Mouse (Mus musculus): Measurements from ENCODE around the gene Dclk3. TPM values are rescaled to one million over a fixed set of nuclear protein-coding genes. Genes with fewer than 3 reads are reported as not detected.

Dclk3 gene
- polyA plus RNA-seq, 1 experiment from 2014 or later, result 1.3 TPM

GRCm38 (mm10) chr9:111404346-111405079 lies 34.4 kb upstream of the Dclk3 start:
- no peak overlapping the region for H3K9ac ChIP-seq (ENCODE audit: low read depth, low read length)
- H3K27me3 ChIP-seq (ENCODE audit: control insufficient read depth, insufficient read depth, low read length), result no peaks in the 10 kb centered on the region
- no peak overlapping the region for H3K27ac ChIP-seq (ENCODE audit: low read depth, low read length)
- H3K9me3 ChIP-seq (replicated peaks; ENCODE audit: control insufficient read depth, low read length), result no peaks in the 10 kb centered on the region
- H3K4me1 ChIP-seq (ENCODE audit: control insufficient read depth, insufficient read depth, low read length), result no peaks in the 10 kb centered on the region
- WGBS (ENCODE audit: insufficient replicate concordance), result 76% methylated on average over 12 of the region's 12 CpGs
- H3K4me3 ChIP-seq (ENCODE audit: low read depth, low read length), result no peak overlapping the region
- no peak overlapping the region for H3K4me2 ChIP-seq
- no peaks in the 10 kb centered on the region for H3K36me3 ChIP-seq (ENCODE audit: control insufficient read depth, insufficient read depth, low read length)
- no peak for ATAC-seq (replicated peaks; ENCODE audit: insufficient number of reproducible peaks, low FRiP score, low TSS enrichment)

- ATAC-seq (replicated peaks; ENCODE audit: insufficient number of reproducible peaks, low FRiP score, low TSS enrichment), result no peak
- no peak overlapping the region for H3K27ac ChIP-seq (ENCODE audit: low read depth, low read length)
- H3K27me3 ChIP-seq (ENCODE audit: control insufficient read depth, insufficient read depth, low read length), result no peaks in the 10 kb centered on the region
- H3K4me1 ChIP-seq (ENCODE audit: control insufficient read depth, insufficient read depth, low read length), result no peaks in the 10 kb centered on the region
- H3K4me2 ChIP-seq, result no peak overlapping the region
- H3K36me3 ChIP-seq (ENCODE audit: control insufficient read depth, insufficient read depth, low read length), result no peaks in the 10 kb centered on the region
- WGBS (ENCODE audit: insufficient replicate concordance), result 84% methylated on average over 6 of the region's 6 CpGs
- no peaks in the 10 kb centered on the region for H3K9me3 ChIP-seq (replicated peaks; ENCODE audit: control insufficient read depth, low read length)
- no peak overlapping the region for H3K9ac ChIP-seq (ENCODE audit: low read depth, low read length)
- H3K4me3 ChIP-seq (ENCODE audit: low read depth, low read length), result no peak overlapping the region
Observed at GRCm38 (mm10) chr9:111405080-111405428, 33.8 kb upstream of the Dclk3 start.

- no peak overlapping the region for H3K4me2 ChIP-seq
- H3K27me3 ChIP-seq (ENCODE audit: control insufficient read depth, insufficient read depth, low read length), result no peaks in the 10 kb centered on the region
- H3K36me3 ChIP-seq (ENCODE audit: control insufficient read depth, insufficient read depth, low read length), result no peaks in the 10 kb centered on the region
- no peaks in the 10 kb centered on the region for H3K4me1 ChIP-seq (ENCODE audit: control insufficient read depth, insufficient read depth, low read length)
- H3K27ac ChIP-seq (ENCODE audit: low read depth, low read length), result no peak overlapping the region
- no peak for ATAC-seq (replicated peaks; ENCODE audit: insufficient number of reproducible peaks, low FRiP score, low TSS enrichment)
- H3K4me3 ChIP-seq (ENCODE audit: low read depth, low read length), result no peak overlapping the region
- 59% methylated on average over 6 of the region's 6 CpGs for WGBS (ENCODE audit: insufficient replicate concordance)
- H3K9me3 ChIP-seq (replicated peaks; ENCODE audit: control insufficient read depth, low read length), result no peaks in the 10 kb centered on the region
- H3K9ac ChIP-seq (ENCODE audit: low read depth, low read length), result no peak overlapping the region
Observed at GRCm38 (mm10) chr9:111408012-111408411, 30.9 kb upstream of the Dclk3 start.

GRCm38 (mm10) chr9:111408427-111408826 lies 30.5 kb upstream of the Dclk3 start:
- Histone ChIP-seq H3K4me3 (ENCODE audit: low read depth, low read length) (no peak overlapping the region), H3K4me2 (no peak overlapping the region), H3K27ac (ENCODE audit: low read depth, low read length) (no peak overlapping the region), H3K9ac (ENCODE audit: low read depth, low read length) (no peak overlapping the region), H3K36me3 (ENCODE audit: control insufficient read depth, insufficient read depth, low read length) (no peaks in the 10 kb centered on the region), H3K27me3 (ENCODE audit: control insufficient read depth, insufficient read depth, low read length) (no peaks in the 10 kb centered on the region), H3K4me1 (ENCODE audit: control insufficient read depth, insufficient read depth, low read length) (no peaks in the 10 kb centered on the region), H3K9me3 (replicated peaks; ENCODE audit: control insufficient read depth, low read length) (no peaks in the 10 kb centered on the region)
- 70% methylated on average over 10 of the region's 10 CpGs for WGBS (ENCODE audit: insufficient replicate concordance)
- no peak for ATAC-seq (replicated peaks; ENCODE audit: insufficient number of reproducible peaks, low FRiP score, low TSS enrichment)

GRCm38 (mm10) chr9:111412471-111413160 lies 26.3 kb upstream of the Dclk3 start:
- no peak for ATAC-seq (replicated peaks; ENCODE audit: insufficient number of reproducible peaks, low FRiP score, low TSS enrichment)
- H3K27ac ChIP-seq (ENCODE audit: low read depth, low read length), result no peak overlapping the region
- H3K4me1 ChIP-seq (ENCODE audit: control insufficient read depth, insufficient read depth, low read length), result no peaks in the 10 kb centered on the region
- H3K4me2 ChIP-seq, result no peak overlapping the region
- no peaks in the 10 kb centered on the region for H3K27me3 ChIP-seq (ENCODE audit: control insufficient read depth, insufficient read depth, low read length)
- 84% methylated on average over 16 of the region's 16 CpGs for WGBS (ENCODE audit: insufficient replicate concordance)
- no peaks in the 10 kb centered on the region for H3K9me3 ChIP-seq (replicated peaks; ENCODE audit: control insufficient read depth, low read length)
- no peaks in the 10 kb centered on the region for H3K36me3 ChIP-seq (ENCODE audit: control insufficient read depth, insufficient read depth, low read length)
- no peak overlapping the region for H3K4me3 ChIP-seq (ENCODE audit: low read depth, low read length)
- H3K9ac ChIP-seq (ENCODE audit: low read depth, low read length), result no peak overlapping the region

- Histone ChIP-seq H3K9ac (ENCODE audit: low read depth, low read length) (no peak overlapping the region), H3K27me3 (ENCODE audit: control insufficient read depth, insufficient read depth, low read length) (no peaks in the 10 kb centered on the region), H3K4me1 (ENCODE audit: control insufficient read depth, insufficient read depth, low read length) (no peaks in the 10 kb centered on the region), H3K4me2 (no peak overlapping the region), H3K4me3 (ENCODE audit: low read depth, low read length) (no peak overlapping the region), H3K27ac (ENCODE audit: low read depth, low read length) (no peak overlapping the region), H3K36me3 (ENCODE audit: control insufficient read depth, insufficient read depth, low read length) (no peaks in the 10 kb centered on the region), H3K9me3 (replicated peaks; ENCODE audit: control insufficient read depth, low read length) (no peaks in the 10 kb centered on the region)
- no peak for ATAC-seq (replicated peaks; ENCODE audit: insufficient number of reproducible peaks, low FRiP score, low TSS enrichment)
- WGBS (ENCODE audit: insufficient replicate concordance), result 62% methylated on average over 2 of the region's 2 CpGs
Observed at GRCm38 (mm10) chr9:111421862-111422261, 17.0 kb upstream of the Dclk3 start.

- 63% methylated on average over 5 of the region's 5 CpGs for WGBS (ENCODE audit: insufficient replicate concordance)
- no peak overlapping the region for H3K27ac ChIP-seq (ENCODE audit: low read depth, low read length)
- no peaks in the 10 kb centered on the region for H3K27me3 ChIP-seq (ENCODE audit: control insufficient read depth, insufficient read depth, low read length)
- H3K9ac ChIP-seq (ENCODE audit: low read depth, low read length), result no peak overlapping the region
- no peak overlapping the region for H3K4me2 ChIP-seq
- no peak for ATAC-seq (replicated peaks; ENCODE audit: insufficient number of reproducible peaks, low FRiP score, low TSS enrichment)
- no peak overlapping the region for H3K4me3 ChIP-seq (ENCODE audit: low read depth, low read length)
- H3K36me3 ChIP-seq (ENCODE audit: control insufficient read depth, insufficient read depth, low read length), result no peaks in the 10 kb centered on the region
- H3K4me1 ChIP-seq (ENCODE audit: control insufficient read depth, insufficient read depth, low read length), result no peaks in the 10 kb centered on the region
- H3K9me3 ChIP-seq (replicated peaks; ENCODE audit: control insufficient read depth, low read length), result no peaks in the 10 kb centered on the region
Observed at GRCm38 (mm10) chr9:111422567-111422966, 16.3 kb upstream of the Dclk3 start.

GRCm38 (mm10) chr9:111425113-111425512 lies 13.8 kb upstream of the Dclk3 start:
- 76% methylated on average over 6 of the region's 6 CpGs for WGBS (ENCODE audit: insufficient replicate concordance)
- H3K27ac ChIP-seq (ENCODE audit: low read depth, low read length), result no peak overlapping the region
- H3K4me3 ChIP-seq (ENCODE audit: low read depth, low read length), result no peak overlapping the region
- H3K9me3 ChIP-seq (replicated peaks; ENCODE audit: control insufficient read depth, low read length), result no peaks in the 10 kb centered on the region
- no peak for ATAC-seq (replicated peaks; ENCODE audit: insufficient number of reproducible peaks, low FRiP score, low TSS enrichment)
- no peak overlapping the region for H3K9ac ChIP-seq (ENCODE audit: low read depth, low read length)
- no peaks in the 10 kb centered on the region for H3K27me3 ChIP-seq (ENCODE audit: control insufficient read depth, insufficient read depth, low read length)
- H3K36me3 ChIP-seq (ENCODE audit: control insufficient read depth, insufficient read depth, low read length), result no peaks in the 10 kb centered on the region
- no peak overlapping the region for H3K4me2 ChIP-seq
- H3K4me1 ChIP-seq (ENCODE audit: control insufficient read depth, insufficient read depth, low read length), result peaks cover 7% of the 10 kb centered on the region

GRCm38 (mm10) chr9:111425952-111426351 lies 12.9 kb upstream of the Dclk3 start:
- H3K9ac ChIP-seq (ENCODE audit: low read depth, low read length), result no peak overlapping the region
- no peaks in the 10 kb centered on the region for H3K9me3 ChIP-seq (replicated peaks; ENCODE audit: control insufficient read depth, low read length)
- no peak overlapping the region for H3K27ac ChIP-seq (ENCODE audit: low read depth, low read length)
- H3K4me2 ChIP-seq, result no peak overlapping the region
- WGBS (ENCODE audit: insufficient replicate concordance), result 79% methylated on average over 4 of the region's 4 CpGs
- no peak for ATAC-seq (replicated peaks; ENCODE audit: insufficient number of reproducible peaks, low FRiP score, low TSS enrichment)
- H3K4me3 ChIP-seq (ENCODE audit: low read depth, low read length), result no peak overlapping the region
- peaks cover 7% of the 10 kb centered on the region for H3K4me1 ChIP-seq (ENCODE audit: control insufficient read depth, insufficient read depth, low read length)
- no peaks in the 10 kb centered on the region for H3K27me3 ChIP-seq (ENCODE audit: control insufficient read depth, insufficient read depth, low read length)
- no peaks in the 10 kb centered on the region for H3K36me3 ChIP-seq (ENCODE audit: control insufficient read depth, insufficient read depth, low read length)

Data from heart, embryonic 11.5 days (tissue).